Mouse (Mus musculus) spleen, adult 18-20 months (tissue): Measurements from ENCODE around the gene D2hgdh.
"Not testable (repeated sequence)": the region's sequence is repeated elsewhere in the genome, so short reads cannot be mapped to it uniquely, and the experiment has no call there.

ENCODE experiments used
- DNase-seq, 2 experiments: peaks; one replicate each; pipeline ENCODE4 v3.0.0; 2022; ENCODE audit warnings: mixed read lengths in 2 of 2

The D2hgdh gene

GRCm38 (mm10) chr1:93832754-93833360, 8.1 kb downstream of the D2hgdh start:
- not testable (repeated sequence) for DNase-seq

- DNase-seq = no peak
Measured at GRCm38 (mm10) chr1:93834671-93835150, 10.0 kb downstream of the D2hgdh start.

- DNase-seq = no peak
Measured at GRCm38 (mm10) chr1:93835211-93835610, 10.5 kb downstream of the D2hgdh start.

- DNase-seq = no peak
Measured at GRCm38 (mm10) chr1:93835876-93836531, 11.3 kb downstream of the D2hgdh start.

- DNase-seq = no peak
Measured at GRCm38 (mm10) chr1:93836532-93836913, 11.8 kb downstream of the D2hgdh start.

GRCm38 (mm10) chr1:93837335-93837734, 12.6 kb downstream of the D2hgdh start:
- no peak for DNase-seq

GRCm38 (mm10) chr1:93838569-93838968, 13.9 kb downstream of the D2hgdh start:
- DNase-seq = not testable (repeated sequence)

- not testable (repeated sequence) for DNase-seq
Measured at GRCm38 (mm10) chr1:93845766-93846366, 21.2 kb downstream of the D2hgdh start.

GRCm38 (mm10) chr1:93855790-93856189, 31.1 kb downstream of the D2hgdh start:
- DNase-seq = not testable (repeated sequence)

- DNase-seq = no peak
Measured at GRCm38 (mm10) chr1:93857370-93857769, 32.7 kb downstream of the D2hgdh start.

GRCm38 (mm10) chr1:93857991-93858390, 33.3 kb downstream of the D2hgdh start:
- DNase-seq = no peak

- no peak for DNase-seq
Measured at GRCm38 (mm10) chr1:93859619-93860018, 34.9 kb downstream of the D2hgdh start.

- not testable (repeated sequence) for DNase-seq
Measured at GRCm38 (mm10) chr1:93861048-93861447, 36.3 kb downstream of the D2hgdh start, which contains the start of gene Gal3st2. Gene Gal3st2, plus strand, starts transcription at chr1:93861306.

GRCm38 (mm10) chr1:93871594-93872105, 46.9 kb downstream of the D2hgdh start:
- not testable (repeated sequence) for DNase-seq

- DNase-seq = not testable (repeated sequence)
Measured at GRCm38 (mm10) chr1:93874405-93874804, 49.7 kb downstream of the D2hgdh start.

GRCm38 (mm10) chr1:93881778-93882177, 57.1 kb downstream of the D2hgdh start:
- not testable (repeated sequence) for DNase-seq

- DNase-seq = not testable (repeated sequence)
Measured at GRCm38 (mm10) chr1:93890936-93891335, 66.2 kb downstream of the D2hgdh start.

- not testable (repeated sequence) for DNase-seq
Measured at GRCm38 (mm10) chr1:93897395-93897794, 72.7 kb downstream of the D2hgdh start.

- not testable (repeated sequence) for DNase-seq
Measured at GRCm38 (mm10) chr1:93901291-93901690, 76.6 kb downstream of the D2hgdh start.
